In the genomic region with DNA sequence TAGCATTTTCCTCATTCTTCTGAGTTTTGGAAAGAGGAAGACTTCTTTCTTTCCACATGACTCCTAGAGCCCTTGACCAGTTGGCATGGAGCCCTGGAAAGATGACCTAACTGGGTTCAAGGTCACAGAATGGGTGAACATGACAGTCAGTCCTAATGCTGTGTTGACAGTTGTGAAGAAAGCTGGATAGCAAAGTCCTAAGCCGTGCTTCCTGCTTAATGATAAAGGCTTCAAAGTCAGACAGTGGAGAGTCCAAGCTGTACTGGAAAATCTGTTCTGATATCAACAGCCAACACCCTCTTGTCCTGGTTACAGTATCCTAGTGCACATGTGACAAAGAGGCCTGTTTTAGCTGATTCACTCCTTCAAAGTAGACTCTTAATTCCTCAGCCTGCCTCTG, we compare ENCODE assay signal across 14 mouse cellular contexts. TPM values are rescaled to one million over a fixed set of nuclear protein-coding genes. Genes with fewer than 3 reads are reported as not detected.
DNase-seq lines count a peak whose midpoint lies in the region; ATAC-seq and TF ChIP-seq lines count a peak whose summit lies in the region.
"Had no signal": no experiment of that assay in that cellular context is flagged by ENCODE, and none has a peak within 500 bp of the region (broad histone marks: within the 10 kb centered on the region; RNA-seq: fewer than 3 reads in every experiment).

No protein-coding gene starts in this region.

- H3K4me2 ChIP-seq in liver, embryonic 14.5 days (ENCODE audit: low read depth), result no peak overlapping the region
- no peak overlapping the region for H3K4me2 ChIP-seq in heart, embryonic 12.5 days
- no peak overlapping the region for H3K4me2 ChIP-seq in liver, embryonic 16.5 days (ENCODE audit: low read depth, low read length)
- H3K4me2 ChIP-seq: embryonic facial prominence, embryonic 12.5 days; hindbrain, embryonic 12.5 days; lung, embryonic 14.5 days had no signal

- H3K9ac ChIP-seq in liver, embryonic 14.5 days (replicated peaks), result no peak overlapping the region
- H3K9ac ChIP-seq in heart, embryonic 12.5 days, result no peak overlapping the region
- no peak overlapping the region for H3K9ac ChIP-seq in liver, embryonic 16.5 days (ENCODE audit: low read depth, low read length)
- H3K9ac ChIP-seq: embryonic facial prominence, embryonic 12.5 days; forebrain, postnatal 0 days; hindbrain, embryonic 12.5 days; lung, embryonic 14.5 days had no signal

- no peak overlapping the region for H3K27ac ChIP-seq in liver, embryonic 14.5 days
- peak overlapping the region; percentile 80 for H3K27ac ChIP-seq in heart, embryonic 12.5 days (ENCODE audit: poor library complexity, severe bottlenecking)
- peak overlapping the region; percentile 58 for H3K27ac ChIP-seq in liver, embryonic 16.5 days (ENCODE audit: low read length)
- H3K27ac ChIP-seq: embryonic facial prominence, embryonic 12.5 days; hindbrain, embryonic 12.5 days had no signal

- no peaks in the 10 kb centered on the region for H3K27me3 ChIP-seq in liver, embryonic 14.5 days (ENCODE audit: control insufficient read depth, insufficient read depth, low read length)
- H3K27me3 ChIP-seq in heart, embryonic 12.5 days (replicated peaks), result no peaks in the 10 kb centered on the region
- H3K27me3 ChIP-seq in liver, embryonic 16.5 days (ENCODE audit: control insufficient read depth, insufficient read depth, low read depth, low read length), result no peaks in the 10 kb centered on the region
- H3K27me3 ChIP-seq: embryonic facial prominence, embryonic 12.5 days; hindbrain, embryonic 12.5 days had no signal

- no peak overlapping the region for H3K4me3 ChIP-seq in liver, embryonic 14.5 days (ENCODE audit: insufficient read depth in 1 of 2, low read depth in 2 of 2, low read length in 2 of 2)
- H3K4me3 ChIP-seq in heart, embryonic 12.5 days, result no peak overlapping the region
- H3K4me3 ChIP-seq in liver, embryonic 16.5 days (ENCODE audit: low read depth, low read length), result no peak overlapping the region
- H3K4me3 ChIP-seq: embryonic facial prominence, embryonic 12.5 days; hindbrain, embryonic 12.5 days had no signal

- peaks cover 0 to 5% of the 10 kb centered on the region in 2 experiments; a peak in 1 of 4 replicates for H3K4me1 ChIP-seq in liver, embryonic 14.5 days (replicated peaks; ENCODE audit: control insufficient read depth in 2 of 2, insufficient read depth in 2 of 2, low read length in 1 of 2)
- H3K4me1 ChIP-seq in heart, embryonic 12.5 days (replicated peaks), result peaks cover 21% of the 10 kb centered on the region
- H3K4me1 ChIP-seq in liver, embryonic 16.5 days (ENCODE audit: control insufficient read depth, low read depth, low read length), result no peaks in the 10 kb centered on the region; the same call in 1 of the 2 replicates
- H3K4me1 ChIP-seq: embryonic facial prominence, embryonic 12.5 days; hindbrain, embryonic 12.5 days had no signal

- ATAC-seq in liver, embryonic 14.5 days (ENCODE audit: insufficient read depth), result 0 out of 2 replicates have a peak, but pooled peaks have one; percentile 26
- peak; percentile 66 for ATAC-seq in heart, embryonic 12.5 days (ENCODE audit: insufficient number of reproducible peaks, low FRiP score)
- peak; percentile 82 for ATAC-seq in liver, embryonic 16.5 days (ENCODE audit: low read depth)
- no peak for ATAC-seq in megakaryocyte, adult 5-6 weeks (ENCODE audit: poor library complexity, severe bottlenecking)
- ATAC-seq: forebrain, postnatal 0 days had no signal

- DNase-seq in liver, embryonic 14.5 days (ENCODE audit: low read depth in 3 of 3, low spot score in 3 of 3), result no peak
- DNase-seq in liver, result no peak
- DNase-seq in left cerebral cortex, adult 8-10 months (ENCODE audit: low spot score in 2 of 2), result no peak
- no peak for DNase-seq in cerebellum, postnatal 14 days
- no peak for DNase-seq in gastrocnemius, postnatal 36 days
- DNase-seq: cerebellum, adult 2 months; forebrain, postnatal 0 days; layer of hippocampus, postnatal 36 days; lung, embryonic 14.5 days had no signal

- peaks cover 11% of the 10 kb centered on the region for H3K36me3 ChIP-seq in liver, embryonic 14.5 days (replicated peaks; ENCODE audit: control insufficient read depth, insufficient read depth, low read depth)
- peaks cover 68% of the 10 kb centered on the region for H3K36me3 ChIP-seq in heart, embryonic 12.5 days
- H3K36me3 ChIP-seq in liver, embryonic 16.5 days (ENCODE audit: control insufficient read depth, insufficient read depth), result peaks cover 10% of the 10 kb centered on the region; the same call in 1 of the 2 replicates

- H3K9me3 ChIP-seq in liver, embryonic 14.5 days (ENCODE audit: control insufficient read depth, low read length), result no peaks in the 10 kb centered on the region
- H3K9me3 ChIP-seq in heart, embryonic 12.5 days (replicated peaks), result no peaks in the 10 kb centered on the region
- H3K9me3 ChIP-seq in liver, embryonic 16.5 days (replicated peaks; ENCODE audit: control insufficient read depth, low read length), result no peaks in the 10 kb centered on the region
- H3K9me3 ChIP-seq: embryonic facial prominence, embryonic 12.5 days; hindbrain, embryonic 12.5 days had no signal

- no peak for TF ChIP-seq CTCF in liver, embryonic 14.5 days (IDR thresholded peaks at IDR 0.05; ENCODE audit: low read depth)

- intact Hi-C loops in gastrocnemius, postnatal 36 days (cut with DNase I), result no loop called here

- 33% methylated on average over 1 of the region's 1 CpGs for WGBS in liver, embryonic 14.5 days (ENCODE audit: insufficient replicate concordance)
- 20% methylated on average over 1 of the region's 1 CpGs for WGBS in heart, embryonic 12.5 days
- WGBS in liver, embryonic 16.5 days (ENCODE audit: insufficient replicate concordance), result 20% methylated on average over 1 of the region's 1 CpGs

- no peak for TF ChIP-seq EP300 in liver, embryonic 14.5 days (IDR thresholded peaks at IDR 0.05; ENCODE audit: low read depth)

RNA-seq across cellular contexts. Expression of gene Cyp27a1, which starts 14.6 kb away (rescaled TPM):
- polyA plus RNA-seq in liver, embryonic 14.5 days (2012; rRNA removed), result 2.5 and 3.3 TPM in 2 replicates
- 3.4 and 5.0 TPM in 2 replicates for polyA plus RNA-seq in liver, embryonic 14.5 days (2014; fragmentation: Nextera tagmentation; extraction: Ambion mirVana)
- polyA plus RNA-seq in heart, embryonic 12.5 days (2016; fragmentation: Nextera tagmentation; extraction: Ambion mirVana), result 13.5 and 13.8 TPM in 2 replicates
- polyA plus RNA-seq in liver, embryonic 16.5 days (2015; fragmentation: Nextera tagmentation; extraction: Ambion mirVana), result 7.5 and 8.9 TPM in 2 replicates
- total RNA-seq in left cerebral cortex, adult 8-10 months (2022), result 1 to 10 TPM; 6.5 to 8.5 (median 7.8) TPM
- 73.8 and 76.6 TPM in 2 replicates for total RNA-seq in megakaryocyte, adult 5-6 weeks (2015)
- total RNA-seq in megakaryocyte, adult 5-6 weeks (2017), result 72.2 and 76.2 TPM in 2 replicates
- total RNA-seq in gastrocnemius, postnatal 36 days (2021), result 10 to 100 TPM; 41.0 to 44.1 TPM

RNA-seq across cellular contexts. Expression of gene Ttll4, which starts 37.2 kb away (rescaled TPM):
- 5.4 and 6.5 TPM in 2 replicates for polyA plus RNA-seq in liver, embryonic 14.5 days (2012; rRNA removed)
- polyA plus RNA-seq in liver, embryonic 14.5 days (2014; fragmentation: Nextera tagmentation; extraction: Ambion mirVana), result 6.2 and 6.5 TPM in 2 replicates
- polyA plus RNA-seq in heart, embryonic 12.5 days (2016; fragmentation: Nextera tagmentation; extraction: Ambion mirVana), result 25.1 and 25.8 TPM in 2 replicates
- polyA plus RNA-seq in liver, embryonic 16.5 days (2015; fragmentation: Nextera tagmentation; extraction: Ambion mirVana), result 4.3 and 4.6 TPM in 2 replicates
- total RNA-seq in left cerebral cortex, adult 8-10 months (2022), result 10 to 100 TPM; 19.3 to 22.4 (median 20.5) TPM
- 9.3 and 10.1 TPM in 2 replicates for total RNA-seq in megakaryocyte, adult 5-6 weeks (2015)
- 9.4 and 12.2 TPM in 2 replicates for total RNA-seq in megakaryocyte, adult 5-6 weeks (2017)
- total RNA-seq in gastrocnemius, postnatal 36 days (2021), result 10 to 100 TPM; 11.3 to 14.3 TPM

RNA-seq across cellular contexts. Expression of gene Prkag3, which starts 50.2 kb away (rescaled TPM):
- not detected in 2 replicates for polyA plus RNA-seq in liver, embryonic 14.5 days (2012; rRNA removed)
- not detected in 2 replicates for polyA plus RNA-seq in liver, embryonic 14.5 days (2014; fragmentation: Nextera tagmentation; extraction: Ambion mirVana)
- polyA plus RNA-seq in heart, embryonic 12.5 days (2016; fragmentation: Nextera tagmentation; extraction: Ambion mirVana), result 6.0 and 7.2 TPM in 2 replicates
- polyA plus RNA-seq in liver, embryonic 16.5 days (2015; fragmentation: Nextera tagmentation; extraction: Ambion mirVana), result 0.19 and 0.25 TPM in 2 replicates
- total RNA-seq in left cerebral cortex, adult 8-10 months (2022), result under 1 TPM; 0.13 to 0.64 (median 0.48) TPM
- total RNA-seq in megakaryocyte, adult 5-6 weeks (2015), result not detected in 2 replicates
- total RNA-seq in megakaryocyte, adult 5-6 weeks (2017), result not detected in 2 replicates
- total RNA-seq in gastrocnemius, postnatal 36 days (2021), result 10 to 100 TPM; 63.9 to 90.3 TPM
- total RNA-seq: forebrain, postnatal 0 days; layer of hippocampus, postnatal 36 days had no signal
- polyA plus RNA-seq: forebrain, postnatal 0 days had no signal

Comparison
In these comparisons a context has a peak if more than half of its experiments do, and no peak if none do; other contexts are left out.
1. RNA of gene Cyp27a1, which starts 14.6 kb away (total RNA-seq): 72.2 to 76.6 TPM in megakaryocyte, adult 5-6 weeks and 41.0 to 44.1 TPM in gastrocnemius, postnatal 36 days; 6.5 to 8.5 TPM in left cerebral cortex, adult 8-10 months; every median in the first group is over 4 times any median in the second.
2. RNA of gene Prkag3, which starts 50.2 kb away (total RNA-seq): 63.9 to 90.3 TPM in gastrocnemius, postnatal 36 days; 0.13 to 0.64 TPM in left cerebral cortex, adult 8-10 months and not detected in megakaryocyte, adult 5-6 weeks; every median in the first group is over 10 times any median in the second.